Mouse (Mus musculus) lung, adult 2 months (tissue): ENCODE data around the gene Tekt1.

ENCODE experiments used
- CTCF ChIP-seq: fragments of 200-500 bp; IDR thresholded peaks from 2 replicates; pipeline ENCODE4 v1.5.1; 2011; ENCODE audit warnings: mild to moderate bottlenecking, low read length, control low read depth; ENCODE audit not compliant: insufficient read depth
- POLR2A ChIP-seq: fragments of 200-500 bp; IDR thresholded peaks from 2 replicates; pipeline ENCODE4 v1.6.1; 2011; ENCODE audit warnings: low read depth, mild to moderate bottlenecking, control low read depth, low read length, borderline replicate concordance; ENCODE audit errors: extremely low read depth

GRCm38 (mm10) chr11:72389407-72390142 is 27.3 kb upstream of the Tekt1 start:
- no peak for TF ChIP-seq CTCF
- TF ChIP-seq POLR2A, result no peak
